Mouse (Mus musculus): ENCODE data around the gene Hist1h2bh. TPM values are rescaled to one million over a fixed set of nuclear protein-coding genes. Genes with fewer than 3 reads are reported as not detected.
"Not testable (repeated sequence)": the region's sequence is repeated elsewhere in the genome, so short reads cannot be mapped to it uniquely, and the experiment has no call there.

Gene Hist1h2bh
- 0.31 and 0.35 TPM in 2 replicates for polyA plus RNA-seq (2015; fragmentation: Nextera tagmentation; extraction: Ambion mirVana)

- H3K4me1 ChIP-seq (replicated peaks); H3K36me3 ChIP-seq; H3K9me3 ChIP-seq; H3K27me3 ChIP-seq: not testable (repeated sequence)
- peak; percentile 91 for ATAC-seq
- peak within 1 kb of the TSS; percentile 50 for H3K4me3 ChIP-seq (replicated peaks)
- peak within 1 kb of the TSS; percentile 83 for H3K27ac ChIP-seq
- H3K4me2 ChIP-seq (replicated peaks) = peak within 1 kb of the TSS; percentile 72
- H3K9ac ChIP-seq (replicated peaks) = peak within 1 kb of the TSS; percentile 65
- WGBS = under 1% methylated on average over 37 of the region's 42 CpGs
Observed at GRCm38 (mm10) chr13:23542999-23543607, at the start of gene Hist1h2bh. TSS of gene Hist1h2bh (minus strand) at chr13:23543392.

GRCm38 (mm10) chr13:23592614-23593013 lies 49.4 kb upstream of the Hist1h2bh start:
- no peaks in the 10 kb centered on the region; the same call in 1 of the 2 replicates for H3K9me3 ChIP-seq
- H3K27ac ChIP-seq = no peak overlapping the region
- H3K4me2 ChIP-seq (replicated peaks) = no peak overlapping the region
- ATAC-seq = no peak
- H3K4me3 ChIP-seq (replicated peaks) = no peak overlapping the region
- H3K27me3 ChIP-seq = no peaks in the 10 kb centered on the region
- H3K36me3 ChIP-seq = no peaks in the 10 kb centered on the region
- H3K4me1 ChIP-seq (replicated peaks) = no peaks in the 10 kb centered on the region
- no peak overlapping the region for H3K9ac ChIP-seq (replicated peaks)
- 89% methylated on average over 7 of the region's 7 CpGs for WGBS

- H3K9ac ChIP-seq (replicated peaks); H3K27ac ChIP-seq; H3K4me2 ChIP-seq (replicated peaks); H3K4me3 ChIP-seq (replicated peaks); H3K36me3 ChIP-seq; ATAC-seq; H3K27me3 ChIP-seq; H3K4me1 ChIP-seq (replicated peaks); H3K9me3 ChIP-seq: not testable (repeated sequence)
- 91% methylated on average over 7 of the region's 7 CpGs for WGBS
Observed at GRCm38 (mm10) chr13:23591886-23592285, 48.7 kb upstream of the Hist1h2bh start.

- Histone ChIP-seq H3K27me3 (no peaks in the 10 kb centered on the region), H3K9ac (replicated peaks) (no peak overlapping the region), H3K4me2 (replicated peaks) (no peak overlapping the region), H3K4me1 (replicated peaks) (peaks cover 10% of the 10 kb centered on the region), H3K4me3 (replicated peaks) (no peak overlapping the region), H3K36me3 (no peaks in the 10 kb centered on the region), H3K9me3 (no peaks in the 10 kb centered on the region; the same call in 1 of the 2 replicates), H3K27ac (no peak overlapping the region)
- no peak for ATAC-seq
- 92% methylated on average over 7 of the region's 7 CpGs for WGBS
Observed at GRCm38 (mm10) chr13:23591206-23591605, 48.0 kb upstream of the Hist1h2bh start.

GRCm38 (mm10) chr13:23586940-23587225 lies 43.7 kb upstream of the Hist1h2bh start:
- Histone ChIP-seq H3K36me3 (no peaks in the 10 kb centered on the region), H3K4me3 (replicated peaks) (peak overlapping the region; percentile 50), H3K9me3 (no peaks in the 10 kb centered on the region; the same call in 1 of the 2 replicates), H3K27me3 (no peaks in the 10 kb centered on the region), H3K4me2 (replicated peaks) (peak overlapping the region; percentile 85), H3K27ac (peak overlapping the region; percentile 80), H3K4me1 (replicated peaks) (peaks cover 38% of the 10 kb centered on the region), H3K9ac (replicated peaks) (peak overlapping the region; percentile 52)
- no peak for ATAC-seq
- WGBS = 7% methylated on average over 1 of the region's 1 CpGs

GRCm38 (mm10) chr13:23586099-23586939 lies 43.1 kb upstream of the Hist1h2bh start:
- H3K4me3 ChIP-seq (replicated peaks) = peak overlapping the region; percentile 50
- H3K36me3 ChIP-seq = no peaks in the 10 kb centered on the region
- H3K4me2 ChIP-seq (replicated peaks) = peak overlapping the region; percentile 85
- no peak for ATAC-seq
- 2% methylated on average over 22 of the region's 22 CpGs for WGBS
- peak overlapping the region; percentile 52 for H3K9ac ChIP-seq (replicated peaks)
- no peaks in the 10 kb centered on the region for H3K27me3 ChIP-seq
- H3K9me3 ChIP-seq = no peaks in the 10 kb centered on the region
- peaks cover 43% of the 10 kb centered on the region for H3K4me1 ChIP-seq (replicated peaks)
- H3K27ac ChIP-seq = peak overlapping the region; percentile 95

- peak; percentile 89 for ATAC-seq
- WGBS = under 1% methylated on average over 30 of the region's 36 CpGs
- H3K4me1 ChIP-seq (replicated peaks) = peaks cover 48% of the 10 kb centered on the region
- H3K9ac ChIP-seq (replicated peaks) = peak overlapping the region; percentile 75
- H3K27me3 ChIP-seq, H3K36me3 ChIP-seq, H3K9me3 ChIP-seq: not testable (repeated sequence)
- peak overlapping the region; percentile 95 for H3K27ac ChIP-seq
- H3K4me3 ChIP-seq (replicated peaks) = peak overlapping the region; percentile 50
- H3K4me2 ChIP-seq (replicated peaks) = peak overlapping the region; percentile 85
Observed at GRCm38 (mm10) chr13:23585442-23586098, 42.4 kb upstream of the Hist1h2bh start.

- H3K4me3 ChIP-seq (replicated peaks) = peak overlapping the region; percentile 50
- no peak for ATAC-seq
- H3K27ac ChIP-seq = peak overlapping the region; percentile 95
- peak overlapping the region; percentile 85 for H3K4me2 ChIP-seq (replicated peaks)
- no peaks in the 10 kb centered on the region for H3K9me3 ChIP-seq
- H3K9ac ChIP-seq (replicated peaks) = peak overlapping the region; percentile 75
- under 1% methylated on average over 21 of the region's 21 CpGs for whole genome bisulfite sequencing
- no peaks in the 10 kb centered on the region for H3K36me3 ChIP-seq
- H3K27me3 ChIP-seq = no peaks in the 10 kb centered on the region
- peaks cover 48% of the 10 kb centered on the region for H3K4me1 ChIP-seq (replicated peaks)
Observed at GRCm38 (mm10) chr13:23585029-23585441, 41.8 kb upstream of the Hist1h2bh start.

GRCm38 (mm10) chr13:23584331-23584730 lies 41.1 kb upstream of the Hist1h2bh start:
- H3K4me3 ChIP-seq (replicated peaks) = peak overlapping the region; percentile 50
- no peak for ATAC-seq
- peak overlapping the region; percentile 85 for H3K4me2 ChIP-seq (replicated peaks)
- no peaks in the 10 kb centered on the region for H3K9me3 ChIP-seq
- peak overlapping the region; percentile 95 for H3K27ac ChIP-seq
- H3K9ac ChIP-seq (replicated peaks) = peak overlapping the region; percentile 75
- no peaks in the 10 kb centered on the region for H3K27me3 ChIP-seq
- no peaks in the 10 kb centered on the region for H3K36me3 ChIP-seq
- H3K4me1 ChIP-seq (replicated peaks) = peaks cover 48% of the 10 kb centered on the region

- no peak overlapping the region for H3K4me2 ChIP-seq (replicated peaks)
- H3K4me3 ChIP-seq (replicated peaks) = no peak overlapping the region
- no peak overlapping the region for H3K9ac ChIP-seq (replicated peaks)
- H3K27me3 ChIP-seq = no peaks in the 10 kb centered on the region
- no peaks in the 10 kb centered on the region for H3K9me3 ChIP-seq
- H3K27ac ChIP-seq = peak overlapping the region; percentile 49
- no peak for ATAC-seq
- H3K36me3 ChIP-seq = no peaks in the 10 kb centered on the region
- peaks cover 48% of the 10 kb centered on the region for H3K4me1 ChIP-seq (replicated peaks)
Observed at GRCm38 (mm10) chr13:23583387-23584068, 40.3 kb upstream of the Hist1h2bh start.

- peak overlapping the region; percentile 53 for H3K4me3 ChIP-seq (replicated peaks)
- peak overlapping the region; percentile 84 for H3K4me2 ChIP-seq (replicated peaks)
- H3K4me1 ChIP-seq (replicated peaks) = peaks cover 48% of the 10 kb centered on the region
- peak overlapping the region; percentile 72 for H3K9ac ChIP-seq (replicated peaks)
- WGBS = 4% methylated on average over 6 of the region's 6 CpGs
- peak overlapping the region; percentile 81 for H3K27ac ChIP-seq
- H3K36me3 ChIP-seq = no peaks in the 10 kb centered on the region
- no peaks in the 10 kb centered on the region for H3K9me3 ChIP-seq
- ATAC-seq = no peak
- H3K27me3 ChIP-seq = no peaks in the 10 kb centered on the region
Observed at GRCm38 (mm10) chr13:23582219-23583056, 39.2 kb upstream of the Hist1h2bh start.
